Mouse (Mus musculus) E14TG2a.4 (cell line): ENCODE measurements around the gene Gpx5.

Experiments used
- CTCF ChIP-seq: conservative IDR thresholded peaks from 2 replicates; pipeline ENCODE4 v1.5.1; 2014; ENCODE audit warnings: low read length
- NANOG ChIP-seq: IDR thresholded peaks from 2 replicates; pipeline ENCODE4 v1.6.1; 2014; ENCODE audit warnings: borderline replicate concordance, low read length, mixed read lengths
- POU5F1 ChIP-seq: IDR thresholded peaks from 2 replicates; pipeline ENCODE4 v1.6.1; 2014; ENCODE audit warnings: low read length, borderline replicate concordance

DNA sequence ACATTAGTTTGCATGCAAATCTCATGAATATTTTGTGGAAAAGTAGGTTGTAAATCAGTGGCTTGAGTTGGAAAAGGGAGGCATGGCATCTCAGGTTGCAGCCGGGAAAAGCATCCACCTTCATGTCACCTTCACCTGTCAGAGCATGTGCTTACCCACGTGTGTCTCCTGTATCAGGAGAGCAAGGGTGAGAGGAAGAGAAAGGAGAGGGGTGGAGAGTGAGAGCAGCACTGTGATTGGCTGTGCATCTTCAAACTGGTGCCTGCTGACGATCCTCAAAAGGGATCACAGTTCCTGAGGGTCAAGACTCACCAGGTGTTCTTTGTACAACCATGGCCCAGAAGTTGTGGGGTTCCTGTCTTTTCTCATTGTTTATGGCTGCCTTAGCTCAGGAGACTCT, 19.4 kb upstream of the Gpx5 start, which contains the start of gene Gpx6:
- TF ChIP-seq CTCF, result no peak
- TF ChIP-seq NANOG, result no peak
- no peak for TF ChIP-seq POU5F1
